Comparison of ENCODE assay signal across 8 mouse cellular contexts in the genomic region with DNA sequence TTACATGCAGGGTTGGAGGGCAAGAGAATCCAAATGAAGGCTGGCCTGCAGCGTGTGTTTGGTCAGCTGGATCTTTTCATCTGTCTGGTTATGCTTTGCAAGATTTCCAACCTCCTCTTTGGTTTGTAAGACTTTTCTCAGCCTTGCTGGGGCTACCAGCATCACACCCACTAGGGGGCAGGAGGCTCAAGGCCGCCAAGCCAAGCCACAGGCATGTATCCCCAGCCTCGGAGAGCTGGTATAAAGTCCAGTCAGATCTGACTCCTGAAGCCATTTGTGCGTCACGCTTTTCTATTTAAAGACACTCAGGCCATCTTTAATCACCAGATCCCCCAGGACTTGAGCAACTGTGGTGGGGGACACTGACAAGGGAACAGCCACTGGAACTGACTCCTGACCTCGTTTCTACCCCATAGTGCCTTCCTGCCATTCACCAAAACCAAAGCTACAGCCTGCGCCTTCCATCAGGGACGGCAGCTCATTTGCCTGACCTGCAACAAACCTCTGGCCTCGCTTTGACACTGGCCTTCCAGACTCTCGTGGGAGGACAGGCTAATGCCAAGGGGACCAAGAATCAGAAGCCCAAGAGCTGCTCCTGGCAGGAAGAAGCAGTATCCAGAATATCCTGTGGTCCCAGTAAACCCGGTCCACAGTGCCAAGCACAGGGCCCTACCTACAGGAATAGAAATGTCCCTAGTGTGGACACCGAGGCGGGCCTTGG. TPM values are rescaled to one million over a fixed set of nuclear protein-coding genes. Genes with fewer than 3 reads are reported as not detected.
DNase-seq lines count a peak whose midpoint lies in the region; ATAC-seq and TF ChIP-seq lines count a peak whose summit lies in the region.

No protein-coding gene starts in this region.

- H3K9me3 ChIP-seq in hindbrain, embryonic 14.5 days (ENCODE audit: control insufficient read depth, low read length), result no peaks in the 10 kb centered on the region
- no peaks in the 10 kb centered on the region for H3K9me3 ChIP-seq in hindbrain, embryonic 13.5 days
- H3K9me3 ChIP-seq in limb, embryonic 12.5 days, result 0 out of 2 replicates have a peak, but pooled peaks cover 4% of the 10 kb centered on the region

- H3K27me3 ChIP-seq in hindbrain, embryonic 14.5 days (ENCODE audit: control insufficient read depth, insufficient read depth, low read length), result no peaks in the 10 kb centered on the region
- H3K27me3 ChIP-seq in hindbrain, embryonic 13.5 days, result no peaks in the 10 kb centered on the region
- H3K27me3 ChIP-seq in limb, embryonic 12.5 days, result no peaks in the 10 kb centered on the region
- H3K27me3 ChIP-seq in testis, adult 2 months (ENCODE audit: control insufficient read depth, insufficient read depth, low read length), result no peaks in the 10 kb centered on the region

- WGBS in hindbrain, embryonic 14.5 days, result 48% methylated on average over 13 of the region's 13 CpGs
- 53% methylated on average over 13 of the region's 13 CpGs for WGBS in hindbrain, embryonic 13.5 days
- WGBS in limb, embryonic 12.5 days, result 49% methylated on average over 13 of the region's 13 CpGs

- H3K4me1 ChIP-seq in hindbrain, embryonic 14.5 days (replicated peaks; ENCODE audit: control insufficient read depth, insufficient read depth, low read length), result peaks cover 12% of the 10 kb centered on the region
- peaks cover 57% of the 10 kb centered on the region for H3K4me1 ChIP-seq in hindbrain, embryonic 13.5 days (replicated peaks)
- H3K4me1 ChIP-seq in limb, embryonic 12.5 days (replicated peaks), result peaks cover 46% of the 10 kb centered on the region
- peaks cover 6% of the 10 kb centered on the region; the same call in 1 of the 2 replicates for H3K4me1 ChIP-seq in testis, adult 2 months (ENCODE audit: control insufficient read depth, insufficient read depth, low read length)

- H3K4me2 ChIP-seq in hindbrain, embryonic 14.5 days (replicated peaks), result no peak overlapping the region
- no peak overlapping the region for H3K4me2 ChIP-seq in hindbrain, embryonic 13.5 days
- no peak overlapping the region for H3K4me2 ChIP-seq in limb, embryonic 12.5 days

- H3K36me3 ChIP-seq in hindbrain, embryonic 14.5 days (replicated peaks; ENCODE audit: control insufficient read depth, insufficient read depth), result peaks cover 21% of the 10 kb centered on the region; the same call in 1 of the 2 replicates
- H3K36me3 ChIP-seq in hindbrain, embryonic 13.5 days, result peaks cover 44% of the 10 kb centered on the region
- peaks cover 38% of the 10 kb centered on the region for H3K36me3 ChIP-seq in limb, embryonic 12.5 days
- H3K36me3 ChIP-seq in testis, adult 2 months (ENCODE audit: control insufficient read depth, insufficient read depth, low read length), result no peaks in the 10 kb centered on the region

- no peak for TF ChIP-seq POLR2A in brain, embryonic 14.5 days (IDR thresholded peaks at IDR 0.05; ENCODE audit: borderline replicate concordance, extremely low read depth, insufficient read depth, insufficient read length, poor library complexity, severe bottlenecking)
- no peak for TF ChIP-seq POLR2A in testis, adult 2 months (IDR thresholded peaks at IDR 0.05; ENCODE audit: control insufficient read depth, low read depth, low read length)

- ATAC-seq in hindbrain, embryonic 14.5 days (ENCODE audit: low FRiP score), result no peak
- no peak for ATAC-seq in hindbrain, embryonic 13.5 days (ENCODE audit: low FRiP score)
- no peak for ATAC-seq in limb, embryonic 12.5 days (ENCODE audit: insufficient number of reproducible peaks, insufficient read depth, low FRiP score, low TSS enrichment, low read depth)

- DNase-seq in hindbrain, embryonic 14.5 days (ENCODE audit: low spot score), result peak; percentile 69
- DNase-seq in brain, embryonic 14.5 days (ENCODE audit: low read depth), result peak; percentile 67
- peak; percentile 48 to 73 for DNase-seq in frontal cortex, postnatal 10 days (ENCODE audit: low spot score in 2 of 2)
- peak; percentile 77 for DNase-seq in induced T-regulatory cell, adult 2 months (ENCODE audit: low read depth)
- DNase-seq in natural killer cell, adult 2 months (ENCODE audit: low spot score in 2 of 2), result peak; percentile 43 to 74

- no peak overlapping the region for H3K4me3 ChIP-seq in hindbrain, embryonic 14.5 days (replicated peaks; ENCODE audit: low read length)
- H3K4me3 ChIP-seq in hindbrain, embryonic 13.5 days, result no peak overlapping the region
- H3K4me3 ChIP-seq in limb, embryonic 12.5 days (replicated peaks), result no peak overlapping the region
- no peak overlapping the region for H3K4me3 ChIP-seq in testis, adult 2 months (ENCODE audit: control insufficient read depth, low read depth, low read length)

- TF ChIP-seq CTCF in brain, embryonic 14.5 days (IDR thresholded peaks at IDR 0.05; ENCODE audit: borderline replicate concordance, extremely low read depth, insufficient read depth, insufficient read length), result peak; percentile 68
- peak; percentile 60; the same call in 1 of the 2 replicates for TF ChIP-seq CTCF in testis, adult 2 months (IDR thresholded peaks at IDR 0.05; ENCODE audit: control insufficient read depth, insufficient read depth, insufficient replicate concordance, low read depth, low read length)

- no peak overlapping the region for H3K9ac ChIP-seq in hindbrain, embryonic 14.5 days
- H3K9ac ChIP-seq in hindbrain, embryonic 13.5 days, result no peak overlapping the region
- no peak overlapping the region for H3K9ac ChIP-seq in limb, embryonic 12.5 days (replicated peaks)

- no peak overlapping the region for H3K27ac ChIP-seq in hindbrain, embryonic 14.5 days
- no peak overlapping the region for H3K27ac ChIP-seq in hindbrain, embryonic 13.5 days
- peak overlapping the region; percentile 80 for H3K27ac ChIP-seq in limb, embryonic 12.5 days
- peak overlapping the region; percentile 1; the same call in 1 of the 2 replicates for H3K27ac ChIP-seq in testis, adult 2 months (ENCODE audit: control insufficient read depth, insufficient read depth, low read depth, low read length)

RNA-seq across cellular contexts. Expression of gene Capn7, which starts 49.7 kb away (rescaled TPM):
- 90.6 and 103 TPM in 2 replicates for polyA plus RNA-seq in hindbrain, embryonic 14.5 days (2014; fragmentation: Nextera tagmentation; extraction: Ambion mirVana)
- polyA plus RNA-seq in hindbrain, embryonic 13.5 days (2015; fragmentation: Nextera tagmentation; extraction: Ambion mirVana), result 70.5 and 76.3 TPM in 2 replicates
- polyA plus RNA-seq in brain, embryonic 14.5 days (2012; rRNA removed), result 61.6 and 67.7 TPM in 2 replicates
- polyA plus RNA-seq in limb, embryonic 12.5 days (2016; fragmentation: Nextera tagmentation; extraction: Ambion mirVana), result 38.9 and 41.0 TPM in 2 replicates
- polyA plus RNA-seq in testis, adult 2 months (2012; rRNA removed), result 6.5 and 8.5 TPM in 2 replicates

RNA-seq across cellular contexts. Expression of gene Sh3bp5, which starts 49.7 kb away (rescaled TPM):
- 86.9 and 93.7 TPM in 2 replicates for polyA plus RNA-seq in hindbrain, embryonic 14.5 days (2014; fragmentation: Nextera tagmentation; extraction: Ambion mirVana)
- polyA plus RNA-seq in hindbrain, embryonic 13.5 days (2015; fragmentation: Nextera tagmentation; extraction: Ambion mirVana), result 140 and 142 TPM in 2 replicates
- 110 and 167 TPM in 2 replicates for polyA plus RNA-seq in brain, embryonic 14.5 days (2012; rRNA removed)
- 41.9 and 47.4 TPM in 2 replicates for polyA plus RNA-seq in limb, embryonic 12.5 days (2016; fragmentation: Nextera tagmentation; extraction: Ambion mirVana)
- 39.6 and 41.2 TPM in 2 replicates for polyA plus RNA-seq in testis, adult 2 months (2012; rRNA removed)

Comparison
In these comparisons a context has a peak if more than half of its experiments do, and no peak if none do; other contexts are left out.
1. H3K27ac ChIP-seq: peak in limb, embryonic 12.5 days (single experiment) and testis, adult 2 months (single experiment); none in hindbrain, embryonic 14.5 days (single experiment) and hindbrain, embryonic 13.5 days (single experiment).
2. Peak in every context shown above with its lines, with median percentiles within 50 percentile points of each other: DNase-seq.